Mouse (Mus musculus) ovary, postnatal 14 days (tissue): ENCODE measurements around the gene Traf3ip2.

Source experiments
- DNase-seq: peaks from one replicate; pipeline ENCODE4 v3.0.0; 2022; ENCODE audit warnings: low spot score

Traf3ip2 gene

DNA sequence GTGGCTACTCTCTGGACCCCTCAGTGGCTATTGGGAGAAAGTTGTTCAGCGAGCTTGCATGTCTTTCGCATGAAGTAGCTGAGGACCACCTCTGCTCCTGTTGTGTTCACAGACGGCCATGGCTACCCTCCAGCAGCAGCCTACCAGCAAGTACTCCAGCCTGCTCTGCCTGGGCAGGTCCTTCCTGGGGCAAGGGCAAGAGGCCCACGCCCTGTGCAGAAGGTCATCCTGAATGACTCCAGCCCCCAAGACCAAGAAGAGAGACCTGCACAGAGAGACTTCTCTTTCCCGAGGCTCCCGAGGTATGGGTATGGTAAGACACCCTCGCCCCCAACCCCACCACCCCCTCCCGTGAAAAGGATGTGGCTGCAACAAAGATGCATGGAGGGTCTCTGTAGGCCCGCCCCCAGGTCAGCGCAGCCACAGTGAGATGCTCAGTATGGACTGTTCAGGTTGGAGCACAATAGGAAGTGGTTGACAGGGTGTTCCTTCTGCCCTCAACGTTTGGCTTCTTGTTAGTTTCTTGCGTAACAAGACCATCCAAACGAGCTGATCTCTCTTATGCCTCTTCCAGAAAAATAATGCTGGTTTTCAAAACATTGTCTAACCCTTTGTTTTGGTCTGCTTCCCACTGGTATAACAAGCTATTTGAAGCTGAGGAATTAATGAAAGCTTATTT is 21.8 kb downstream of the Traf3ip2 start:
- no peak for DNase-seq

DNA sequence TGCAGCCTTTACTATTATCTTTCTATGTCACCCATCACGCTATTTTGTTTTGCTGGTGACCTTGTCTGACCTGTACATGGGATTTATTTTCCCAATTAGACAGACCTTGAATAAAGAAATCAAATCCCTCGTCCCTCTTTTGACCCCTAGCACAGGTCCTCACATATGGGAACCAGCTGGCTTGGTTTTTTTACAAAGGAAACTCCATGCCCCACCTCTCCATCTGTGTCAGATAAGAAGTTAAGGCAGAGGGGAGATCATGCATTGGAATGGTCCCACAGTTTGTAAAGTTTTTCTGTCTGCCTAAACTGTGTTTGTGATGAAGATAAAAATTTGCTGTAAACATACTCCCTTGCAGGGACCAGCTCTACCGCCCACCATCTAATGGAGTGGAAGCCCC is 26.1 kb downstream of the Traf3ip2 start:
- no peak for DNase-seq

DNA sequence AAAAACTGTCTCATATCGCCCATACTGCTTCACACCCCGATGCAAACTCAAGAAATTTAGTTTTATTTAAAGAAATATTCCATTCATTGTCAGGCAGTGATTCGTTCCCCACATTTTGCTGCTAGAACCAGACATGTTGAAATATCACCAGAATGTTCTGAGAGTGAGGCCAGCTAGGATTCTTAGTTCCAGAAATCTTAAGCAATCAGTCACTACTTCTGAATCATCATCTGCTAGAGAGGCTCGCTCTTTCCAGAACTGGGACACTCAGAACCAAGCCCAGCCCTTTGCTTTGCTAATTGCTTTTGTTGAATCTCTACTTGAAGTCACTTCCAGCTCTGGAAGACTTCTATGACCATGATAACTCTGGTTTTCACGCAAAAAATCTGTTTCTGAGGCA is 27.0 kb downstream of the Traf3ip2 start:
- no peak for DNase-seq

DNA sequence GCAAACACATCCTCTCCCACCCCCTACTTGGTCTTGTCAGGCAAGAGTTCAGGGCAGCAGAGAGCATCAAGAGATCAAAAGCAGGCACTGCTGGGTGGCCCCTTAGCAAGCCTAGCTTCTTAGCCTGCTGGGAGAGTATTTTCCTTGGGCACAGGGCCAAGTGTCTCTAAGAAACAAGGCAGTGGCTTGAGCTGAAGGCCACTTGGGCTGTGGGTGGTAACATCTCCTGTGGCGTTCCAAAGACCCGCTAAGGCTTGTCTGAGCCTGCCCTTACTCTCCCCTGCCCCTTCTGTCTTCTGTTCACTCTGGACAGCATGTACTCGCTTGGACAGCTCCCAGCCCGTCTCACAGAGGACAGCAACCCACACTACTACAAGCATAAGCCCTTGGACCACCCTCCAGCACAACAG is 28.1 kb downstream of the Traf3ip2 start:
- no peak for DNase-seq

DNA sequence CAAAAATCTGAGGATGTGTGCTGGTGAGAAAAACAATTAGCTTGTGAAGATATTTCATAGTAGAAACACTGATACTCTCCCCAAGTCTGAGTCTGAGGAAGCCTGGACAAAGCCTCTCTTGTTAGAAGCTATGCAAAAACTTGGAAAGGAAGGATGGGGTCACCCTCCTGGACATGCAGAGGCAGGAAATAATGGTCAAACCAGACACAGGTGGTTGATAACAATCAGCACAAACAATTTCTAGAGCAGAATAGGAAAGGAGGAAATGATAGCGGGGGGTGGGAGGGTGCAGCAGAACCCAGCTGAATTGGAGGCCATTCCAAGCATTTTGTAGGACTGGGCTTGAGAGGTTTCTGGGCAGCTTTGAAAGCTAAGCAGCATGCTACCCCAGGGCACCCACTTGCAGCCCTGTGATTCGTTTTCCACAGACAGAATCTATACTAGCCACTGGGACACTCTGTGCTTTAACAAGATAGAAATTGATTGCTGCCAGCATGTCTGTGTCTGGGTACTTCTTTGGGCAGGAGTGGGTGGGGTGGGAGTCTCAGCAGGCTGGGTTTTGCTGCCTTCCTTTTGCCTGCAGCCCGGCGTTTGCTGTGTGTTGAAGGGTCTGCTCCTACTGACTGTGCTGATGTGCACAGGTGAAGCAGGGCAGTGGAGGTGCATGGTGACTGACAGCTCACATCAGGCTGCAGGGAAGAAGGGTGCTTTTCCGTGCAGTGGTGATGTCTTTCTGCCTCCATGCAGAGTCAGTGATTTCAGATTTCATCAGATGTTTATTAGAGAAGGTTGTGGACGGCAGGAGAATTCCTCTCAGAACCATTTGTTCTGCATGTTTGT is 33.3 kb downstream of the Traf3ip2 start:
- no peak for DNase-seq

DNA sequence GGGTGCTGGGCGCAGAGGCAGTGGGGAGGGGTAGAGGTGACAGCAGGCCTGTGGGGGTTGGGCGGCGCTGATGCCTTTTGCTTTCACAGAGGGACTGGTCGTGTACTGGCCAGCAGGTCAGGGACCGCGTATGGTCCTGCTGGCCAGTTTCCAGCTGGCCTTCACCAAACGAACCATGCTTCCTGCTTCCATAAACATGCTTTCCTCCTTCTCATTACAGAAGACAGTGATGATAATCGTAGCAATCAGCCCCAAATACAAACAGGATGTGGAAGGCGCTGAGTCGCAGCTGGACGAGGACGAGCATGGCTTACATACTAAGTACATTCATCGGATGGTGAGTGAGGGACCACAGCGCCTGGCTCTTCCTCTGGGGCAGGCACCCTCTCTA is 33.9 kb downstream of the Traf3ip2 start:
- DNase-seq = no peak

DNA sequence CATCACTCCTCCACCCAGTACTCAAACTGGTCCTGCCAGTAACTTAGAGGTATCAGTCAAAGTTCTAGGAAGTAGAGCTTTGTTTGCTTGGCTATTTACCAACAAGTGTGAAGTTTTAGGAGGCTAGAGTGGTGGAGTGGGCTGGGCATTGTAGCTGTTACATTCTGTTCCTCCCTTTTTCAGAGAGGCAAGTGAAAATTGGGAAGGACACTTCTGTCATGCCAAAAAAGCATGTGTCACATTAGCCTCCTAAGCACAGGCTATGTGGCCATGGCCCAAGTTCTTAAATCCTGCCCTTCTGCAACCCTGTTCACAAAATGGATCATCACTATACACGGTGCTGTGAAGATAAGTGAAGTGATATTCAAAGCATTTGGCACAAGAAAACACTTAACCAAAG is 34.4 kb downstream of the Traf3ip2 start:
- no peak for DNase-seq

DNA sequence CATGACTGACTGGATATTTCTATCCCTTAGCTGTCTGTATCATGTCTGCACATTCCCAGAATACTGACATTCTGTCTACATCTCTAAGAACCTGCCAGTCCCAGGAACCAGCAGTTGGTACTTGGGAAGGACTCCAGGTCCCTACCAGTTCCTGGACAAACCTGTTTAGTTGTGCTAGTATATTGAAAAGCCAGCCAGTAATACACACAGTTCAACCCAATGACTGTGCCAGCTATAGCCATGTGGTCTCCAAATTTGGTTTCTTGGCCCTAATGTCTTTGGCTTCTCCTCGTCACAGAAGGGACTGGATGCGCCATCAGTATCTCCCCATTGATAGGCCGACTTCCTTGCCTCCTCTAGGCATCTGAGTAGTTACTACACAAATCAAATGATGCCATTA is 35.5 kb downstream of the Traf3ip2 start:
- DNase-seq = no peak

DNA sequence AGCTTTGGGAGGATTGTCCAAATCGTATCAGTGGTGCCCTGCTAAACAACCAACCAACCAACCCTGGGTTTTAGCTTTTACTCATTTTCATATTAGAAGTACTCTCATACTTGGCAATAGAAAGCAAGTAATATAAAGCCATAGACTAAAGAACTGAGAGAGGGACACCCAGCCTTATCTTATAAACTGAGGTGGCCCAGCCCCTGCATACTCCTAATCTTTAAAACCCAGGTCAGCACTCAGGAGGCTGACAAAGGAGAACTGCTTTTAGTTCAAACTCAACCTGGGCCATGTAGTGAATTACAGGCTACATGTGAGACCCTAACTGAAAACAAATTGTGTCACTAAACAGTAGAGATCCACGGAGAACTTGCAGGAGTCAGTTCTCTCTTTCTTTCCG is 36.8 kb downstream of the Traf3ip2 start:
- DNase-seq = no peak

DNA sequence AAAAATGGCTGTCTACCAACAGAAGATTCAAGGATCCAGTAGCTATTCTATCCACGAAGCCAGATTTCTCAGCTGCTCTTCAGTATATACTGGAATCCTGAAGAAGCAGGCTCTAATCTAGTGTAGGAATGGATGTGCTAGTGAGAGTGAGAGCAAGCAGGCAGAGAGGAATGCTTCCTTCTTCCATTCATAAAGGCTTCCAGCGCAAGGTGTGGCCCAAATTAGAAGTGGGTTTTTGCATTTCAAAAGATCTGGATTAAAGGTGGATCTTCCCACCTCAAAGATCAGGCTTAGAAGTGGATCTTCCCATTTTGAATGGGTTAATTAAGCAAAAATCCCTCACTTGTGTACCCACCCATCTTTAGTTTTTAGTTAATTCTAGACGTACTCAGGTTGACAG is 37.6 kb downstream of the Traf3ip2 start:
- DNase-seq = no peak

DNA sequence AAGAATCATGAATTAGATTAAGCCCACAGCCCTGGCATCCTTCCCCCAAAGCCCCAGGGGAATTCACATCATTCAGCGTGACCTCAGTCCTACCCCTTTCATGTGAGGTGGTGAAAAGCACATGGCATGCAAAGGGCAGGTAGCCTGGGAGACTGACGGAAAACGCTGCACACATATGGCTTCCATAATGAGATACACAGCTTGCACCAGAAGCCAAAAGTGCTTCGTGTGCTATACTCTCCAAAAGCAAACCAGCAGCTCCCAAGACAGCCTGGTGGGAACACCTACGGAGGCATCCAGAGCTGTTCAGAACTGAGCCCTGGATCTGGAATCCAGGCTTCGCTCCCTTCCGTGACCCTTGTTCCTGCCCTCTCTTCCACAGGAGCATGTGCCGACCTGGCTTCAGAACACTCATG is 41.3 kb downstream of the Traf3ip2 start:
- DNase-seq = no peak

DNA sequence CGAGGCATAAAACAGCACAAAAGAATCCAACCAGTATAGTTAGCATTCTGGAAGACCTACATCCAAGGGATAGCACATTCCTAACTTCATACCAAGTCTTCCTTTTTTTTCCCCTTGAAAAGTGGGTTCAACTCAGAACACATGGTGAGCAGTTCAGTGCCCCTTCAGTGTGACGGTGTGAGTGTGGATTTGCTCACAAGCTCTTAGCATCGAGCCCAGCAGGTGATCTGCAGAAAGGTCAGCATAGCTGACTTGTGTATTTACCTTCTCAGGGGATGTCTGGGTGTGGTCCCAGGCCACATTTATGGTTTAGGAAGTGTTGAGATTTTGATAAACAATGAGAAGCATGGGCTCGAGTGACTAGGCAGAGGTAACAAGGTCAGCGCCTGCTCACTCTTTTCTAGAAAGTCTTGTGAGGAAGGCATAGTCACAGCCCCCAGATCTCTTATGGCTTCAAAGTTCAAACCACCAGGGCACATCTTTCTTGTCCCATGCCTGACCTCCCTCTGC is 46.2 kb downstream of the Traf3ip2 start:
- DNase-seq = no peak

DNA sequence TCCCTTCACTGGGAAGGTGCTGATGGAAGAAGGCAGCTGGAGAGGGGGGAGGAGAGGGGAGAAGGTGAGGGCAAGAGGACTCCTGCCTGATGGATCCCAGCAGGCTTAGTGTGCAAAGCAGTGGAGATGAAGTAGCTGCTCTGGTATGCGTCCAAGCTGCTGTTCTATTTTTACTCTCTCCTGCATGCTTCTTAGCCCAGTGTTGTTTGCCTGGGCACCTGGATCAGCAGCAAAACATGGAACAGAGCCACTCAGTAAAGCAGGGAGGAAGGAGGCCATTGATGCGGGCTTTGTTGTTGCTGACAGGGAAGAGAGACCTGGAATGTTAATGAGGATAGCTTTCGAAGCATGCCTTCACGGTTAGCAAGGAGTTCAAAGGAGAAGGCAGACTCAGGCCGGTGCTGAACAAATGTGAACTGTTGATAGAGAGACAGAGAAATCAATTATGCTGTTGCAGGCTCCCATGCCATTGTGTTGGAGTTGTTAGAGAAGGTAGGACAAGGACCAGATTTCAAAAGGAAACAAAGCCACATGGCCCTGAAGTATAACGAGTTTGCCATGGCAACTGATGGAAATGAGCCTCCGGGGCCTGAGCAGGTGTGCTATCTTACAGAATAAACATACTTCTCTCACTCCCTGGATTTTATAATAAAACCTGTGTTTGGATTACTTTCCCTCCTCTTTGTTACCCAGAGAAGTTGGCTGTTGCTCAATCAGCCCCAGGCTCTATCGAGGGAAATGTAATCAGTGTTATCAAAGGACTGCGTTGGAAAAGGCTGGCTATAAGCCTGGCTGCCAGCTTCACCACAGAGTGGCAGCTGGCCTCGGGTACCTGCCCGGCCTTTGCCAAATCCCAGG is 46.9 kb downstream of the Traf3ip2 start:
- DNase-seq = no peak

DNA sequence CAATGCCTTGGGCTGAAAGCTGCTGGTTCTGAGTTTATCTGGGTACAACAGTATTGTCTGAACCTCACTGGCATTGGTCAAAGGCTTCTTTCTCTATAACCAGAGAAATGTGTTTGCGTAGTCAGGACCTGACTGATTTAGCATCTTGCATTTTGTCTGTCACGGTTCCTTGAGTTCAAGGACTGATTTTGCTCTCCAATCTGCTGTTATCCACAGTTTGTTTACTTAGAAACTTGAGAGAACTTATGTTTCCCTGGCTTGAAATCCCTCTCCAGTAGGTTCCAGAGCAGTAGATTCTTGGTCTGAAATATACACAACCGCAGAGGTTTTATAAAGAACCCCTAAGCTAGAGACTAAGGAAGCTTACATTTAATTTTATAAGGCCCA is 47.5 kb downstream of the Traf3ip2 start:
- DNase-seq = no peak

DNA sequence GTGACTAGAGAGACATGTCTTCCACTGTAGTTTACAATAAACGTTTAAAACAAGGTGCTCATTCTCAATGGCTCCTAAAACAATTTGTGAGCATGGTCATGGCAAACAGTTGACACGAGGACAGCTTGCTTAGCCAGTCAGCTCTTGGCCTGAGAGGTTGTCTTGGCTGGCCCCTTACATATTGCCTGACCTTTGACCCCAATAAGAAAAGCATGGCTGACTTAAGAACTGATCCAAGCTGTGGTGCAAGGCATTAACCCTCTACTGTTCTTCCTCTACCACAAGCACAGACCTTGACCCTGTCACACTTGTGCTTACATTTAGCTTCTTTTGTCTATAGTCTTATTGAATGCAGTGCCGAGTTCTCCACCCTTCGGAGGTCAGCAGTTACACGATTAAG is 48.0 kb downstream of the Traf3ip2 start:
- no peak for DNase-seq

DNA sequence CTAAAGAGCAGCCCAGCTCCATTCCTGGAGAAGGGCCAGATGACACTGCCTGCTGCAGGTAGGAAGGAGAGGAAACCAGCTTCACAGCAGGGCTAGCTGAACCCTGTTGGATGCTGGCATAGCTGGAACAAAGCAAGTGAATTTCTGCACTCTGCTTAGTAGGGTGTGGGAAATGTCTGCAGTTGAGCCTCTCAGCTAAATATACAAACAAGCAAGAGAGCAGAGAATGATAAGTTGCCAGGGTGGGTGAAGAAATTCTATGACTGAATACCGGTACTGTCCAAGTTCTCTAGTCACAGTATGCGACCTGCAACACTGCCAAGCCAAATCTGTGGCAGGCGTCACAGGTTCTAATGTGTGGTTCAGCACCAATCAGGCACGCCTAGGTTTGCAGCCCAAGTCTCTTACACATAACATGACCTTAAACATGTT is 52.4 kb downstream of the Traf3ip2 start:
- no peak for DNase-seq

DNA sequence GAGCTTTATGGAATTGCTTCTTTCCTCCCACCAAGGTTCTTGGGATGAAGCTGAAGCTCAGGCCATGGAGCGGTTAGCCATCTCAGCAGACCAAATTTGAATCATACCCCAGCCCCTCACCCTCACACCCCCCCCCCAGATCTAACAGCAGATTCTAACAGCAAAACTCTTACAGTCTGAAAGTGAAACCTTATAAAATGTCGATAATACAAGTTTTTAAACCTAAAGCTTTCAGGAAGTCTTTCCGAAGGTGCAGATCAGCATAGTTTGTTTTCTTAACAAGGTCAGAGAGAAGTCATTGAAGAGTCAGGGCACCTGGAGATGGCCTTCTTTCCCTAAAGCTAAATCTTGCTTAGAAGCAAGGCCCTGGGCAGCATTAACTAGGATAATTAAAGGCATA is 53.3 kb downstream of the Traf3ip2 start:
- no peak for DNase-seq

DNA sequence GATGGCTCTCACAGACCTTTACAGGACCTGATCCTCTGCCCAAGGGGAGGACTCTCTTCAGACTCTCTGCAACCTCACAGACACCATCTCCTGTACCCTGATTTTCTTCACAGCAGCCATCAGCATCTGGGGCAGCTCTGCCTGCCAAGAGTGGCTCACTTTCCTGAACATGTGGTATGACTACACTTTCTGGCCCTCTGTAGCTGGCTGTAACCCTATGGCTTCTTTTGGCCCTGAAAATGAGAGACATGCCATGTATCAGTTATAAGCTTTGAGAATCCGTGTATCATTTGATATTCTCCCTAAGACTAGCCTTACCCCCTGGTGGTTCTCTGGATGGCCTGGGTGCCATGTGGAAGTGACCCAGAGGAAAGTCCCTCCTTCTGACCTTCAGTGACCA is 58.7 kb downstream of the Traf3ip2 start:
- DNase-seq = no peak

DNA sequence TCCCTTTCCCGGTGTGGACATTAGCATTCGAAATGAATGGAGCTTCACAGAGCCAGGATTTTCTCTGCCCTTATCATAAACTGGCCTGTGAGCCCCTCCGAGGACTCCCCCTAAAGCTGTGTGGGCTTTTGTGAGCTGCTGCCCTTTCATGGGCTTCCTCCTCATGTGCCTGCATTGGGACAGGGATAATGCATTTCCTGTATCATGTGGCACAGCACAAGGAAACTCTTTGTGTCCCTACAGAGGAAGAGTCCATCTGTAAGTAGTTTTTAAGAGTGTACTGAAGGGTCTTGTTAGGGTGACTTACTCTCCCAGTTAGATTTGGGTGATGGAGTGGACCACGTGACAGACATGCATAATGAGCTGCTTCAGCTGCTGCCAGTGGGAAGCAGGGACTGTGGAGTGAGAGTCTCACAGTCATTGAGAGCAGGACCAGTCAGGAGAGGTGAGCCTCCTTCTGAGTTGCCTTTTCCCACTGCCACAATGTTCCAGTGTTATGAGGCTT is 59.9 kb downstream of the Traf3ip2 start:
- no peak for DNase-seq

DNA sequence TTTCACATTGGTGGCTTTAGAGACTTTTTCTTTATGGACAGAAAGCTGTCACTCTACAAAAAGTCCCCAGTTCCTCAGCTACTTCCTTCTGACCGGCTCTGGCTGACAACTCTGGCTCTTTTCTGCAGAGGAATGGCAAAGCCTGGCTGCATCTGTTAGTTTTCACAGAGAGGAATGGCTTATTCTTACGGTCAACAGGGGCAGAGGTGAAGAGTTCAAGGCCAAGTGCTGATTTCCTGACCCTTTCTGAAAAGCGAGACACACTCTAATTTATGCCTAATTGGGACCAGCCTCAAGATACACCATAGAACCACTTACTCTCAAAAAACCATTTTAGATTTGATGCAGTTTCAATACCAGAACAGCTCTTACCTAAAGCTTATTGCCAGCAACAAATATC is 61.4 kb downstream of the Traf3ip2 start:
- no peak for DNase-seq

DNA sequence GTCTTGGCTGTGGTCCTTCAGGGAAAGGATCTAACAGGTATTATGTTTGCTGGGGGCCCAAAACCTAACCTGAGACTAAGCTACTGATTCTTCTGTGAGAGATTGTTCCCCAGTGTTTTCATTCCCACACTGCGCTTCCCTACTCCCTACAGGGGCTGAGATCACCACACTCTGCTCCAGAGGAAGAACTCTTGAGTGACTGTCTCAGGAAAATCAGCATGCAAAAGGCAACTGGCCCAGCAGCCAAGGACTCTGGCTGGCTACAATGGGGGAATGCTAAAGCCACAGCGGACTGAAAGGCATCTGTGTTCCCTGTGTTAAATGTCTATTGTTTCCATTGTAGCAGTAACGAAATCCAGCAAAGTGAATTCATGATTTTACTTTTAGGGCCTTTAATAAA is 62.0 kb downstream of the Traf3ip2 start:
- no peak for DNase-seq

DNA sequence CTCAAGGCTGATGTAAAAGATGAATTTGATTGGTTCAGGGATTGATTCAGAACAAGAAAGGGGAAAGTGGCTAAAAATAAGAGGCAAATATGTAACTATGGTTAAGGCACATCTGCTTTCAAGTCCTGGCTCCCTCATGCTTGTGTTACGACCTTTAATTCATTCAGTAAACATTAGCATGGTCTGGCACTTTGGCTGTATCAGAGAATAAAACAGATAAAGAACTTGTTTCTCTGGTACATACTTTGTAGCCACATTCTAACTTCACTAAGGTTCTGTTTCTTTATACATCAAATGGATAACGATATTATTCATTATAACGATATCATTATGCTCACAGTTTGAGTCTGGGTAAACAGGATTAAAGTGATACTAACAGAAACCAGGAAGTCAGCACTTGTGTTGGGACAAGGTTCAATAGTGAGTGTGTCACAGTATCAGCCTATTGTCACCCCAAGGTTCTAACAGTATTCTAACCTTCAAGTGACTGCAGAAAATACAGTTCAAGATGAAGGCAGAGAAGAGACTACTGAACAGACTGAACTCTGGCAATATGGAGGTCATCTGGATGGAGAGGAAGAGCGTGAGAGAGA is 65.6 kb downstream of the Traf3ip2 start:
- DNase-seq = no peak
